Mouse (Mus musculus) small intestine, adult 2 months (tissue): Measurements from ENCODE around the gene Pik3c2b.

Source experiments
- CTCF ChIP-seq: fragments of 200-500 bp; IDR thresholded peaks from 2 replicates; pipeline ENCODE4 v1.5.1; 2012; ENCODE audit warnings: low read depth, mild to moderate bottlenecking, control low read depth, inconsistent platforms, low read length, moderate library complexity, mixed read lengths; ENCODE audit not compliant: insufficient replicate concordance, insufficient read length; ENCODE audit errors: extremely low read depth
- POLR2A ChIP-seq: fragments of 200-500 bp; IDR thresholded peaks from 2 replicates; pipeline ENCODE4 v1.6.1; 2012; ENCODE audit warnings: low read depth, mild to moderate bottlenecking, control low read depth, inconsistent platforms, low read length, moderate library complexity

DNA sequence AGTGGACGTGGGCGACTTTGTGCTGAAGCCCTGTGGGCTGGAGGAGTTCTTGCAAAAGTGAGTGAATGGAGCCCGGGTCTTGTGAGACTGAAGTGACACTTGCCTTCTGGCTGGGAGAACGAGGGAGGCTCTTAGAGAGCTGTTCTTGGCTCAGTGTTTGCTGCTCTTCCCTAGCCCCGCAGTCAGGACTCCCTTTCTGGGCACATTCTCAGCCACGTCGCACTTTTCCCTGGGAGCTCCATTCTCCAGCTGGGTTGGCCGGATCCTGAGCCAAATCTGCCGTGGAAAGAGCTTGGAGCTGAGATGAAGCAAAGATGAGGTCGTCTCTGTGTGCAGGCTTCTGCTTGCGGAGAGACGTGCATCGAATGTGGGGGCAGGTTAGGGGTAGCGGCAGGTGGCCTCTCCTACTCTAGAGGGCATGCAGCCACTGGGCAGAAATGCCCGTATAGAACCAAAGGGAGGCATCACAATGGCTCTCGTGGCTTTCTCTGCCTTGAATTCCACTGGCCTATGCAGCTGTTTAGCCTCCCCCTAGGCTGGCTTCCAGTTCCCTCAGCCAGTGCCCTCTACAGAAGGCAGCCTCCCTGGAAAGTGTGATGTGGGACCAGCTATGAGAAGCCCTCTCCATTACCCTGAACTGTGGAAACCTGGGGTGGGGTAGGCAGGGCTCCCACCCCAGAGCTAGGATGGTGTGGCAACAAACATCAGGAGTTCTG is 26.4 kb downstream of the Pik3c2b start:
- TF ChIP-seq CTCF (no peak), POLR2A (no peak)
